Mouse (Mus musculus) layer of hippocampus, postnatal 25 days (tissue): Measurements from ENCODE around the gene Arhgap4. TPM values are rescaled to one million over a fixed set of nuclear protein-coding genes. Genes with fewer than 3 reads are reported as not detected.

ENCODE experiments used
- DNase-seq, 2 experiments: peaks; one replicate each; pipeline ENCODE4 v3.0.0; 2022; ENCODE audit warnings: mixed read lengths in 2 of 2, low spot score in 1 of 2; ENCODE audit errors: extremely low spot score in 1 of 2
- total RNA-seq, 2 experiments: library from RNA; stranded (reverse); gene quantifications; 2 replicates each; pipeline ENCODE4 v1.2.3; 2021

Gene Arhgap4
- 1 to 10 TPM; 4.7 to 5.8 TPM for total RNA-seq

- peak; percentile 63 to 77 for DNase-seq
These were observed at the start of gene Arhgap4, which contains the start of gene Naa10 for GRCm38 (mm10) chrX:73921823-73922549. Arhgap4 (minus strand) TSS chrX:73921870. Naa10 (minus strand) TSS chrX:73921944.

GRCm38 (mm10) chrX:73970781-73971180 lies 49.1 kb upstream of the Arhgap4 start:
- no peak for DNase-seq

- no peak for DNase-seq
These were observed 48.1 kb upstream of the Arhgap4 start for GRCm38 (mm10) chrX:73969729-73970128.

- DNase-seq = no peak
These were observed 47.5 kb upstream of the Arhgap4 start for GRCm38 (mm10) chrX:73969167-73969566.

- DNase-seq = peak; percentile 67 to 74
These were observed 45.8 kb upstream of the Arhgap4 start for GRCm38 (mm10) chrX:73967177-73968075.

GRCm38 (mm10) chrX:73966248-73967176 lies 44.8 kb upstream of the Arhgap4 start, which contains the start of gene Hcfc1:
Hcfc1 (minus strand) TSS chrX:73966357.
- DNase-seq = peak; percentile 75 to 76

- DNase-seq = peak; percentile 29 to 59
These were observed 43.6 kb upstream of the Arhgap4 start for GRCm38 (mm10) chrX:73965307-73965706.

- DNase-seq = no peak
These were observed 42.7 kb upstream of the Arhgap4 start for GRCm38 (mm10) chrX:73964363-73964762.

- no peak for DNase-seq
These were observed 33.3 kb upstream of the Arhgap4 start for GRCm38 (mm10) chrX:73954988-73955387.

GRCm38 (mm10) chrX:73952603-73953002 lies 30.9 kb upstream of the Arhgap4 start:
- DNase-seq = no peak

- no peak for DNase-seq
These were observed 27.7 kb upstream of the Arhgap4 start for GRCm38 (mm10) chrX:73949341-73949740.

GRCm38 (mm10) chrX:73948647-73949046 lies 27.0 kb upstream of the Arhgap4 start:
- DNase-seq = peak in 1 of 2 experiments; percentile 51

- DNase-seq = no peak
These were observed 25.2 kb upstream of the Arhgap4 start for GRCm38 (mm10) chrX:73946896-73947295.

GRCm38 (mm10) chrX:73942294-73942693 lies 20.6 kb upstream of the Arhgap4 start:
- no peak for DNase-seq

- no peak for DNase-seq
These were observed 20.2 kb upstream of the Arhgap4 start for GRCm38 (mm10) chrX:73941860-73942259.

GRCm38 (mm10) chrX:73931871-73932270 lies 10.2 kb upstream of the Arhgap4 start:
- no peak for DNase-seq

GRCm38 (mm10) chrX:73930402-73931062 lies 8.9 kb upstream of the Arhgap4 start, which contains the start of gene Renbp:
Renbp (minus strand) TSS chrX:73930850.
- DNase-seq = no peak

GRCm38 (mm10) chrX:73922550-73922882 lies 846 bp upstream of the Arhgap4 start:
- no peak for DNase-seq

GRCm38 (mm10) chrX:73921285-73921822 lies 316 bp downstream of the Arhgap4 start:
- peak in 1 of 2 experiments; percentile 11 for DNase-seq
